10 mouse cellular contexts compared by ENCODE assay signal in the genomic region with DNA sequence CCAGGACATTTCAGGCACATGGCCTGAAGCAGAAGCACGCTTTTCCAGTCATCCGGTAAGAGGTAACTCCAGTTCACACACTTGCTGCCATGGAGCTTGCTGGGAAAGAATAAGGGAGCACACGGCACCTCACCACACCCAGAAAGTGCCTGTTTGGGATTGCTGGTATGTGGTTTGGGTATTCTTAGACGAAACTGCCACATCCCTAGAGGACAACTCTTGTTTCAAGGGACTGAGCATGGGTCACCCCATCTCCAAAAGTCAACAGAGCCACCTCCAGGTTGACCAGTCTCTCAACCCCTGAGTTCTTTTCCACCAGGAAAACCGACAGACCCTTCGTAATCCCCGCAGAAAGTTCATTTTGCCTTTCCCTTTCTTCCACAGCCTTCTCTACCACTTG. TPM values are rescaled to one million over a fixed set of nuclear protein-coding genes. Genes with fewer than 3 reads are reported as not detected.
DNase-seq lines count a peak whose midpoint lies in the region; ATAC-seq lines count a peak whose summit lies in the region.
"Had no signal": no experiment of that assay in that cellular context is flagged by ENCODE, and none has a peak within 500 bp of the region (broad histone marks: within the 10 kb centered on the region; RNA-seq: fewer than 3 reads in every experiment).

No protein-coding gene starts in this region.

- peaks cover 57% of the 10 kb centered on the region for H3K4me1 ChIP-seq in kidney, embryonic 15.5 days
- H3K4me1 ChIP-seq in heart, embryonic 16.5 days (ENCODE audit: control insufficient read depth, insufficient read depth, low read length) = 0 out of 2 replicates have a peak, but pooled peaks cover 3% of the 10 kb centered on the region
- peaks cover 39% of the 10 kb centered on the region for H3K4me1 ChIP-seq in midbrain, embryonic 14.5 days (ENCODE audit: control insufficient read depth, insufficient read depth, low read length)

- WGBS in kidney, embryonic 15.5 days = 15% methylated on average over 7 of the region's 7 CpGs
- 58% methylated on average over 7 of the region's 7 CpGs for WGBS in heart, embryonic 16.5 days
- WGBS in midbrain, embryonic 14.5 days = 8% methylated on average over 7 of the region's 7 CpGs

- H3K27ac ChIP-seq in kidney, embryonic 15.5 days = peak overlapping the region; percentile 97
- no peak overlapping the region; the same call in 1 of the 2 replicates for H3K27ac ChIP-seq in heart, embryonic 16.5 days (ENCODE audit: low read length)
- H3K27ac ChIP-seq in midbrain, embryonic 14.5 days (replicated peaks; ENCODE audit: low read depth, low read length) = peak overlapping the region; percentile 87

- peak overlapping the region; percentile 92 for H3K9ac ChIP-seq in kidney, embryonic 15.5 days
- peak overlapping the region; percentile 75 for H3K9ac ChIP-seq in heart, embryonic 16.5 days (ENCODE audit: low read length)
- peak overlapping the region; percentile 85 for H3K9ac ChIP-seq in midbrain, embryonic 14.5 days (replicated peaks; ENCODE audit: low read length)

- peaks cover 6% of the 10 kb centered on the region; the same call in 1 of the 2 replicates for H3K36me3 ChIP-seq in kidney, embryonic 15.5 days
- H3K36me3 ChIP-seq in heart, embryonic 16.5 days (ENCODE audit: control insufficient read depth, insufficient read depth) = no peaks in the 10 kb centered on the region
- H3K36me3 ChIP-seq in midbrain, embryonic 14.5 days (ENCODE audit: control insufficient read depth, insufficient read depth, low read length) = no peaks in the 10 kb centered on the region

- ATAC-seq in kidney, embryonic 15.5 days (replicated peaks; ENCODE audit: low FRiP score) = no peak
- ATAC-seq in heart, embryonic 16.5 days (replicated peaks; ENCODE audit: extremely low read depth, insufficient read depth, low FRiP score) = no peak
- no peak for ATAC-seq in midbrain, embryonic 14.5 days (ENCODE audit: low FRiP score, low TSS enrichment)

- no peaks in the 10 kb centered on the region for H3K9me3 ChIP-seq in kidney, embryonic 15.5 days (replicated peaks)
- H3K9me3 ChIP-seq in heart, embryonic 16.5 days (replicated peaks; ENCODE audit: control insufficient read depth, low read length) = 0 out of 2 replicates have a peak, but pooled peaks cover 3% of the 10 kb centered on the region
- H3K9me3 ChIP-seq in midbrain, embryonic 14.5 days (ENCODE audit: control insufficient read depth, low read length) = no peaks in the 10 kb centered on the region
- H3K9me3 ChIP-seq: megakaryocyte, embryonic 14.5 days had no signal

- H3K4me3 ChIP-seq in kidney, embryonic 15.5 days (replicated peaks) = peak overlapping the region; percentile 71
- peak overlapping the region; percentile 82 for H3K4me3 ChIP-seq in heart, embryonic 16.5 days (ENCODE audit: low read length)
- peak overlapping the region; percentile 82 for H3K4me3 ChIP-seq in midbrain, embryonic 14.5 days (replicated peaks; ENCODE audit: low read depth, low read length)
- H3K4me3 ChIP-seq: erythroblast, embryonic 14.5 days had no signal

- no peak for DNase-seq in kidney, postnatal 36 days
- peak; percentile 56 for DNase-seq in cerebellum, adult 9-11 months
- peak; percentile 40 for DNase-seq in midbrain, embryonic 14.5 days
- DNase-seq in ovary, adult 18-20 months (ENCODE audit: low spot score) = no peak
- no peak for DNase-seq in embryo, embryonic 11 days
- no peak for DNase-seq in thymus, postnatal 0 days (ENCODE audit: low spot score)

- H3K4me2 ChIP-seq in kidney, embryonic 15.5 days = peak overlapping the region; percentile 79
- H3K4me2 ChIP-seq in heart, embryonic 16.5 days (ENCODE audit: low read depth, low read length) = peak overlapping the region; percentile 83
- H3K4me2 ChIP-seq in midbrain, embryonic 14.5 days (ENCODE audit: low read length) = peak overlapping the region; percentile 95

- no peaks in the 10 kb centered on the region for H3K27me3 ChIP-seq in kidney, embryonic 15.5 days
- no peaks in the 10 kb centered on the region; the same call in none of the 2 replicates for H3K27me3 ChIP-seq in heart, embryonic 16.5 days (ENCODE audit: control insufficient read depth, insufficient read depth, low read length)
- H3K27me3 ChIP-seq in midbrain, embryonic 14.5 days (ENCODE audit: control insufficient read depth, insufficient read depth, low read length) = no peaks in the 10 kb centered on the region

RNA-seq across cellular contexts. Expression of a gene that starts 1.6 kb away (rescaled TPM):
- polyA plus RNA-seq in kidney, embryonic 15.5 days (2015; fragmentation: Nextera tagmentation; extraction: Ambion mirVana) = 19.1 and 24.2 TPM in 2 replicates
- polyA plus RNA-seq in heart, embryonic 16.5 days (2015; fragmentation: Nextera tagmentation; extraction: Ambion mirVana) = 8.3 and 9.2 TPM in 2 replicates
- 14.1 and 22.6 TPM in 2 replicates for polyA plus RNA-seq in midbrain, embryonic 14.5 days (2014; fragmentation: Nextera tagmentation; extraction: Ambion mirVana)
- 4.4 and 4.5 TPM in 2 replicates for polyA plus RNA-seq in thymus, postnatal 0 days (2015; fragmentation: Nextera tagmentation; extraction: Ambion mirVana)
- polyA plus RNA-seq: erythroblast, embryonic 14.5 days had no signal

Comparison
In these comparisons a context has a peak if more than half of its experiments do, and no peak if none do; other contexts are left out.
1. DNase-seq: peak in cerebellum, adult 9-11 months (single experiment) and midbrain, embryonic 14.5 days (single experiment); none in kidney, postnatal 36 days (0 of 2), ovary, adult 18-20 months (single experiment), embryo, embryonic 11 days (single experiment) and thymus, postnatal 0 days (single experiment).
2. Peak in every context shown above with its lines, with median percentiles within 50 percentile points of each other: H3K4me2 ChIP-seq, H3K4me3 ChIP-seq and H3K9ac ChIP-seq.